Mouse (Mus musculus) testis, postnatal 14 days (tissue): ENCODE measurements around the gene Tcf12.

Experiments used
- DNase-seq: peaks from one replicate; pipeline ENCODE4 v3.0.0; 2021; ENCODE audit warnings: low spot score

Tcf12 gene

DNA sequence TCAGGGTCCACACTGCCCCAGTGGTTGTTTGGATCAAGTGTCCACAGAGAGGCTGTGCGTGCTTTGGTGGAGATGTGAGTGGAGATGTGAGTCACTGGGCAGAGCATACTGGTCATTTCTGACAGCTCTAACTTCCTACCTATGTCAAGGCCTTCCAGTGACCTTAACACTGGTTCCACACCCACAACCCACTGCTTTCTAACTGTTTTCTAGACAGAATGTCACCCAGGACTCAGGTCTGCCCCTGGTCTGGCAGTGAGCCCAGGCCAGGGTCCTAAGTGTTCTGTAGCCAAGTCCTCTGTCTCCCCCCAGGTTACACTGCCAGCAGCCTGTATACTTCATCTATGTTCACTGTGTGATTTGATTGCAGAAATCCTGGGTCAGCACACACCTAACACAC lies 275.3 kb downstream of the Tcf12 start:
- no peak for DNase-seq

DNA sequence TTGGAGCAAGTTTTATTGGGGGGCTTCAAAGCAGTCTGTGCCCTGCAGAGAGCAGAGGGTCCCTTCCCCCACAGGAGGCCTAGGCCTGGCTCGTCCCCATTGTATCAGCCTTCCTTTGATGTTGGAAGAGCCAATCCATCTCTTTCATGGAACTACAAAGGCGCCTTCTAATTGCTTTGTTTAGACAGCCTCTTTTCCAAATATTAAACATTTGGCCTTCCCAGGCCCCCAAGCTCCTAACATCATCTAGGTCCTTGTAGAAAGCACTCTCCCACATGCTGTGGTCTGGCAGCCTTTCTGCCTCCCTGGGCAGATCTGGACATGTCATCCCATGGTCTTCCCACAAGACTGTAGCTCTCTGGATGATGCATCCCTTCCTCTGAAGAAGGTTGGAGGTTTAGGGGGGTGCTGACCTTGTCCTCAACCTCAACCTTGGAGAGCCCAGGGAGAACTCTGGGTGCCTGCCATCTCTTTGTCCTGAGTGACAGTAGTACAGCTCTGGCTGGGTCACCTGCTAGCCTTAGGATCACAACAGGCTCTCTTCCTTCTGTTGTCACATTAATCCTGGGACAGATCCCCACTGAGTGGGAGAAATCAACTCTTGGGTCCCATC lies 276.4 kb downstream of the Tcf12 start:
- no peak for DNase-seq

GRCm38 (mm10) chr9:71834707-71835106 lies 277.0 kb downstream of the Tcf12 start:
- DNase-seq = no peak

- DNase-seq = peak; percentile 53
These were observed 279.6 kb downstream of the Tcf12 start for GRCm38 (mm10) chr9:71831756-71832699.

GRCm38 (mm10) chr9:71830994-71831393 lies 280.7 kb downstream of the Tcf12 start:
- no peak for DNase-seq

DNA sequence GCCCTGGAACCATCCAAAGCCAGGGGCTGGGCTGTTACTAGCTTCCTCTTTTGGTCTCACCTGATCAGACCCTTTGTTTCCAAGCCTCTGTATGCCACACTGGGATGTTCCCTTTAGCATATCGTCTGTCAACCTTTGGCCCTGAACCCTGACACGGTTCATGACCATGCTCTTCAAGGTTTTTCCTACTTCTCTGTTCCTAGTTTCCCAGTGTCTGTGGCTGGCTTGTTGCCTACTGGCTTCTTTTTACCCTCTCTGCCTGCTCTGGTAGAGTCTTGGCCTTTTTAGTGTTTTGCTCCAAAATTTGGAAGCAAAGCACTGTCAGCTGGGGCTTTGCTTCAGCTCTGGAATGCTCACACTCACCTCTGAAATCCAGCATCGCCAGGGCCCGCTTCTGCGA lies 281.3 kb downstream of the Tcf12 start:
- no peak for DNase-seq

- DNase-seq = no peak
These were observed 281.9 kb downstream of the Tcf12 start for GRCm38 (mm10) chr9:71829753-71830152.

DNA sequence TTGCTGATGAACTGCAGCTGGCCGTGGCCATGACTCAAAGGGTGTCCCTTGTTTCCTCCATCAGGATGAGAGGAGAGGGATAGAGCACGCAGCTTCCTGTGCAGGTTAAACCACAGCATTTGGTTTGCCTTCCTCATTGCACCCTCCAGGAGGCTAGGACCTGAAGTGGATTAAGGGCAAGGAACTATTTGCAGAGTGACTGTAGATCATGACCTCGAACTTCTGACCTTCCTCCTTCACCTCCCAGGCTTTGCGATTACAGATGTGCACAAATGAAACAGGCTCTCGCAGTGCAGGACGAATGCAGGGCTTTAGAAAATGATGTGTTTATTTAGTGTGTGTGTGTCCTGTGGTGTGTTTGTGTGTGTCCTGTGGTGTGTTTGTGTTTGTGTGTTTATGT lies 282.5 kb downstream of the Tcf12 start:
- DNase-seq = no peak

DNA sequence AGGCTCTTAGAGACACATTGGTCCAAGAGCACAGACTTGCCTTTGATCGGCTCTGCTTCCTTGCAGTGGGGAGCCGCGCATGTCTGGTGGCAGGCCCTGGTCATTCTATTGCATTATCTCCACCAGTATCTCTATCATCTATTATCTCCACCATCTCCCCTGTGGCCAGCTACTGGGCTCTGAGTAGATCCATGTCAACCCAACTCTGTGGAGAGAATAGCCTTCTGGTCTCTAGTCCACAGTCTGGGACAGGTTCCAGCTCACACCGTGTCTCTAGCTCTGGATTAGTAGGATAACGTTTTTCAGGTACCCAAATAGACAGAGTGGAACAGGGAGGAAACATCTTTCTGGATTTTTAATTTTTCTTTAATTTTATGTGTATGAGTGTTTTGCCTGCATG lies 284.3 kb downstream of the Tcf12 start:
- DNase-seq = no peak

GRCm38 (mm10) chr9:71826040-71826525 lies 285.6 kb downstream of the Tcf12 start:
- peak; percentile 76 for DNase-seq

- no peak for DNase-seq
These were observed 289.7 kb downstream of the Tcf12 start for GRCm38 (mm10) chr9:71822003-71822402.

DNA sequence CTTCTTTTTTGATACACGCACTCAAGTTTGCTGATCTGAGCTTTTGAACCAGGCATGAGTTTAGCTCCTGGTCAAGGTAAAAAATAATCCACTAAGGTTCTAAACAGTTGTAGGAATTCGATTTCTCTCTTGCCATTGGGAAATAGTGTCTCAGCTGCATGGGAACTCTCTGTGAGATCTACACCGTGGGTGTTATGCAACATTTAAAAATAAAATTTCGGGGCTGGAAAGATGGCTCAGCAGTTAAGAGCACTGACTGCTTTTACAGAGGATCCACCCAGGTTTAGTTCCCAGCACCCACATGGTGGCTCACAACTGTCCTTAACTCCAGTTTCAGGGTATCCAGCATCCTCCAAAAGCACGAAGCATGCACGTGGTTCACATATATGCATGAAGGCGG lies 293.2 kb downstream of the Tcf12 start:
- DNase-seq = no peak

DNA sequence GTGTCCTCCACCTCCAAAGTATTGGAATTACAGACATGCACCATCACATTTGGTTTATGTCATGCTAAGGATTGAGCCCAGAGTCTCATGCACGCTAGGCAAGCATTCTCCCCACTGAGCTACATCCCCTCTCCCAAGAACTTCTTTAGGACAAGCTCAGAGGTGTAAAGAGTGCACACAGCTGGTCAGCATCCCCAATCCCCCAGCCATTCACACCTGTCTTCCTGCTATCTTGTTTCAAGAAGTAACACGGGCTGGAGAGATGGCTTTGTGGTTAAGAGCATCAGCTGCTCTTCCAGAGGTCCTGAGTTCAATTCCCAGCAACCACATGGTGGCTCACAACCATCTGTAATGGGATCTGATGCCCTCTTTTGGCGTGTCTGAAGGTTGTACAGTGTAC lies 295.6 kb downstream of the Tcf12 start:
- DNase-seq = no peak

- no peak for DNase-seq
These were observed 298.1 kb downstream of the Tcf12 start for GRCm38 (mm10) chr9:71813565-71813964.

GRCm38 (mm10) chr9:71812914-71813313 lies 298.8 kb downstream of the Tcf12 start:
- DNase-seq = no peak

DNA sequence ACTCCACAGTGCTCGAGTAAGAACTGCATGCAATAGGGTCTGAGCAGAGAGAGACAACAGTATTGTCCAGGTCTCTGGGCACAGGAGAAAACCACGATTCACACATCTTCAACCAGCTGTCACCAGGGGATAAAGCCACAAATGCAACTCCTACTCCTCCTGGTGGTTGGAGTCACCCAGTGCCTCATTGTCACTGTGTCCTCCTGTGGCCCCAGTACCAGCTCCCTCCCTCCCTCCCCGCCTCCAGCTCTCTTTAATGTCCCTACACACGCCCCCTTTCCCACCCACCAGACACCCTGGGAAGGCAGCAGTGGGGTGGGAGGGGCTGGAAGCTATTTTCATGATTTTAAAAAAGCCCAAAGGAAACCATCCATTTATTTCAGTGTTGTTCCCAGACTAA lies 299.3 kb downstream of the Tcf12 start:
- DNase-seq = no peak

DNA sequence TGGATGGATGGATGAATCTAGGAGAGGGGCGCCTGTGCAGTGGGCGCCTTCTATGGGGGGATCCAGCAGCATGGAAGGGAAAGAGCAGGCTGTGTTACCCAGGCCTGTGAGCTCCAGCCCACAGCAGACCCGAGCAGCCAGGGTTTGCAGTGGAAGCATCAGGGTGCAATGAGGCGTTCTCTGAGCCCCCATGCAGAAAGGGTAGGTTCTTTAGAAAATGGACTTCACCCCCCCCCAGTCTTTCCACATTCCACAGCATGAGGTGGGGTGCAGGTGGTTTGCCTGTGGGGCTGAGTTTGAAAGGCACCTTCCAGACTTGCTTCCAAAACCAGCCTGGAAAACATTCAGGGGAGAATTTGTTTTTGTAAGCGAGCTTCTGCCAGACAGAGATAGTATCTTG lies 300.3 kb downstream of the Tcf12 start:
- DNase-seq = no peak

GRCm38 (mm10) chr9:71810723-71811122 lies 300.9 kb downstream of the Tcf12 start:
- DNase-seq = no peak

DNA sequence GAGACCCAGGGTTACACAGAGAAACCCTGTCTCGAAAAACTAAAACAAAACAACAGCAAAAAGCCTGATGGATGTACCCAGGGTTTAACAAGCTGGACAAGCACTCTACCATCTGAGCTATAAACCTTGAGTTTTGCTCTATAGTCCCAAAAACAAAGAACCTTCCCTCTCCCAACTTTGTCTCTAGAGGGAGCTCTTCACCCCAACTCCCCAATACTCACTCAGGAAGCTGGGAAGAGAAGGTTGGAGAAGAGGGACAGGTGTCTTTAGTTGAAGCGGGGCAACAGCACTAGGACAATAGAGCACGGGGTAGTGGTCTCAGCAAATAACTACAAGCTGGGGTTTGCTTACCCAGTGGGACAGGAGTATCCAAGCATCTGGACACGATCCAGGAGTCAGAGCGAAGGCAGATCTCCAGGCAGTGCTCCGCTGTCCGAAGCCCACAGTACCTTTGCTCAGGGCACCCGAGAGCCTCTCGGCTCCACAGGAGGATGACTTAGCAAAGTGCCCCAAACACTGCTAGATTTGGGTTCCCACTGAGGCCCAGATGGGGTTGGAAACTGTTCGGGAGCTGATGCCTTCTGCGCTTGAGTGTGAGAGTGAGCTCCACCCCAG lies 302.9 kb downstream of the Tcf12 start:
- DNase-seq = no peak

DNA sequence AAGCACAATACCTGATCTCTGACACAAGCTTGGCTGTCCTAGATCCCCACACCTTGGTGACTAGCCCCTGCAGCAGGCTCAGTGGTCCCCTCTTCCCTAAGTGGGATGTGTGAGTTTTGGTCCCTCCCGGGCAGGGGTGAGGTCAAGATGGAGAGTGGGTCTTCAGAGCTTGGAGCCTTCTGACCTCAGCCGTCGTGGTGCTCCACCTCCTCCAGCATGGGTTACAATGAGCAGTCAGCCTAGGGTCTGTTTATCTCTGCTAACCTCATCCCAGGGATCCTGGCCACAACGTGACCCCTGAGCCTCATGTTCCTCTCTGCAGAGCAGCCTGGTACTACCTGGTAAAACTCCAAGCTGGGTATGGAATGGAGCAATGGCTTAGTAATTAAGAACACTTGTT lies 303.9 kb downstream of the Tcf12 start:
- no peak for DNase-seq

DNA sequence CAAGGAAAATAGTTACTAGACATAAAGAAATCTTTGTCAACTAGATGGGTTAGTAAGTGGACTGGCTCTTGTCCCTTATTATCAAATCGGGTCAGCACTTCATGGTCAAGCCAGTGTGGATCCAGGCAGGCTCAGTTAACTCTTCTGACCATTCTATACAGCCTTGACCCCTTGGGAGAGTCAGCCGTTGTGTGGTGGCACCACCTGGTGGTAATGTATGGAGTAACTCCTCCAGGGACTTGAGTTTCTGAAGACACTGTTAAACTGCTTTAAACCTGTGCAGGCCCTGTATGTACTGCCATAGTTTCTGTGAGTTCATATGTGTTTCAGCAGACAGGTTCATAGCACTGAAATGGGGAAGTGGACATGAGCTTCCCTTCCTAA lies 305.3 kb downstream of the Tcf12 start:
- DNase-seq = peak; percentile 72

- DNase-seq = no peak
These were observed 305.8 kb downstream of the Tcf12 start for GRCm38 (mm10) chr9:71805646-71806421.
